Mouse (Mus musculus): Measurements from ENCODE around the gene Cpd. TPM values are rescaled to one million over a fixed set of nuclear protein-coding genes. Genes with fewer than 3 reads are reported as not detected.

Cpd gene
- total and polyA plus RNA-seq, 3 experiments = 11.2 to 28.5 (median 27.7) TPM

DNA sequence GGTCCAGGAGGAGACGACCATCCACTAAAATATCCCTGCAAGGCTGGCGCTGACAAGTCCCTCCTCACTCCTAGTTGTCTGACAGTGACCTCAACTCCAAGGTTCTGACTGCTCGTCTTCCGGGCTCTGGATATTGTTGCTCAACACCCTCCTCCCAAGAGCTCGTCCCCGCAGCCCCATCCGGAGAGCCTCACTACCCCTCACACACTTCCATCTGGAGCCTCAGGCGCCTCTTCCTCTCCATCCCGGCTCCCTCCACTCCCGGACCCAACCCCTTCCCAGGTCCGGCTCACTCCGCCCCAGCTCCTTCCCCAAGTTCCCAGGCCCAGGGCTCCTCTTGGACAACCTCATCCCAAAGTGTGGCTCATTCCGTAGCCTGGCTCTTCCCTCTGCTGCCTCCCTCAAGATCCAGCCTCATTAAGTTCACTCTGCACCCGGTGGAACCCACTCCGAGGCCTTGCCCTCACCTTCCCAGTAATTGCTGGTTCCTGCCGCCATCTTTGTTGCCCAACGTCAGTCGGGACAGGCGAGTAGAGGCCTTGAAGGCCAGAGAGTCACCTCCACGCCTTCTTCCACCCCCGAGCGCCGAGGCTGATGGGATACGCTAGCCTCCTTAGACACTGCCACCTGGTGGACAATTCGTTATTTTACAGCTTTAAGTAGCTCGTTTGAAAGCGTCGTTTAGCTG lies 83.6 kb downstream of the Cpd start, which contains the start of gene Gosr1 (continued):
- peak; percentile 82 for TF ChIP-seq MEF2A (IDR thresholded peaks at IDR 0.05; ENCODE audit: borderline replicate concordance, low read depth, low read length)
- peak; percentile 99 for TF ChIP-seq TCF12 (IDR thresholded peaks at IDR 0.05; ENCODE audit: low read depth, low read length)
- no peak for TF ChIP-seq CHD2 (IDR thresholded peaks at IDR 0.05; ENCODE audit: low read length)
- TF ChIP-seq ETS1 (conservative IDR thresholded peaks at IDR 0.05; ENCODE audit: low read depth, low read length) = peak; percentile 34
- peak; percentile 92 for TF ChIP-seq HCFC1 (IDR thresholded peaks at IDR 0.05; ENCODE audit: low read depth, low read length)
- TF ChIP-seq SIN3A (IDR thresholded peaks at IDR 0.05; ENCODE audit: low read length) = peak; percentile 96
- TF ChIP-seq MYC (IDR thresholded peaks at IDR 0.05; ENCODE audit: low read depth, low read length) = peak; percentile 87
- TF ChIP-seq ZMIZ1 (IDR thresholded peaks at IDR 0.05; ENCODE audit: low read depth, low read length) = peak; percentile 64
- peak; percentile 69 for TF ChIP-seq ELF1 (IDR thresholded peaks at IDR 0.05; ENCODE audit: low read depth, low read length)
- no peak for TF ChIP-seq ZC3H11A (IDR thresholded peaks at IDR 0.05; ENCODE audit: low read depth, low read length)
- TF ChIP-seq GABPA (IDR thresholded peaks at IDR 0.05; ENCODE audit: insufficient replicate concordance, low read depth, low read length) = peak; percentile 82
- no peak for TF ChIP-seq USF2 (conservative IDR thresholded peaks at IDR 0.05; ENCODE audit: low read depth, low read length)
- TF ChIP-seq MXI1 (IDR thresholded peaks at IDR 0.05; ENCODE audit: low read depth, low read length) = peak; percentile 77
- peak; percentile 88 for TF ChIP-seq MAZ (IDR thresholded peaks at IDR 0.05; ENCODE audit: low read depth, low read length)
- peak; percentile 96 for TF ChIP-seq TBP (conservative IDR thresholded peaks at IDR 0.05; ENCODE audit: low read depth, low read length)
- TF ChIP-seq POLR2AphosphoS2 (IDR thresholded peaks at IDR 0.05; ENCODE audit: low read depth, low read length) = peak; percentile 93
- TF ChIP-seq BHLHE40 (IDR thresholded peaks at IDR 0.05; ENCODE audit: low read depth, low read length) = no peak
- TF ChIP-seq CHD1 (IDR thresholded peaks at IDR 0.05; ENCODE audit: low read depth, low read length) = no peak
- no peak for TF ChIP-seq PAX5 (IDR thresholded peaks at IDR 0.05; ENCODE audit: low read length)
- TF ChIP-seq CTCF (conservative IDR thresholded peaks at IDR 0.05 in 1 of 2, IDR thresholded peaks at IDR 0.05 in 1 of 2; ENCODE audit: low read depth in 2 of 2, low read length in 2 of 2) = peak; percentile 74 to 94
- no peak for TF ChIP-seq UBTF (IDR thresholded peaks at IDR 0.05; ENCODE audit: low read depth, low read length)
- peak; percentile 81 for TF ChIP-seq SMC3 (IDR thresholded peaks at IDR 0.05; ENCODE audit: low read depth, low read length)

DNA sequence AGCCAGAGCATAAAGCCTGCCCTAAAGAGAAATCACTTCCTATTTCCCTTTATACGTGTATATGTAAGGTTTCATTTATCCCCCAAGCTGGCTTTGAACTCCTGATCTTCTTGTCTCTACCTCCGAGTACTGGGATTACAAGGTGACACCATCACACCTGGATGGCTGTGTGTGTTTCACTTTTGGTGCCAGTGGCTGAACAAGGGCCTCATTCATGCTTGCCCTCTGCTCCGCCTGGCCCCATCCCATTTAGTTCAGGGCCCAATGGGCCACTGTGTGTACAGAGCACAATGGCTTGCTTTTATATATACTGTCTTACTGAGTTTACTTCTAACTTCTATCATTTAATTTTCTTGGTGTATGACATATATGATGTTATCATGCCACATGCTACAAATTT lies 94.5 kb downstream of the Cpd start:
- in situ Hi-C loops (cut with MboI; ENCODE audit: low pct_ligation_motif_present, low pct_unique_long_range_greater_than_20kb, low sequenced_read_pairs) (no loop called here), dilution Hi-C loops (cut with MboI; ENCODE audit: extremely low pct_ligation_motif_present, extremely low pct_unique_long_range_greater_than_20kb, low sequenced_read_pairs) (no loop called here)
- Histone ChIP-seq H3K27me3 (replicated peaks) (no peaks in the 10 kb centered on the region), H3K4me2 (ENCODE audit: insufficient read depth, low read depth, poor library complexity, severe bottlenecking) (no peak overlapping the region), H3K27ac (ENCODE audit: insufficient read depth, low read depth) (no peak overlapping the region), H3K79me2 (replicated peaks; ENCODE audit: control insufficient read depth, extremely low read depth, insufficient read depth, poor library complexity, severe bottlenecking) (0 out of 2 replicates have a peak, but pooled peaks cover 3% of the 10 kb centered on the region), H3K4me3 (replicated peaks in 1 of 3; ENCODE audit: low read depth in 2 of 3, low read length in 2 of 3, poor library complexity in 1 of 3) (no peak overlapping the region), H3K36me3 (replicated peaks in 1 of 2; ENCODE audit: control insufficient read depth in 1 of 2, insufficient read depth in 1 of 2, low read length in 1 of 2) (peaks cover 71 to 92% of the 10 kb centered on the region in 2 experiments), H3K9me3 (replicated peaks; ENCODE audit: low read length) (no peaks in the 10 kb centered on the region), H3K4me1 (ENCODE audit: control insufficient read depth in 1 of 2, insufficient read depth in 2 of 2) (peaks cover 3 to 7% of the 10 kb centered on the region in 2 experiments; a peak in 3 of 4 replicates), H3K9ac (ENCODE audit: insufficient read depth, low read depth) (no peak overlapping the region)
- TF ChIP-seq SIN3A (IDR thresholded peaks at IDR 0.05; ENCODE audit: low read length) = no peak
- TF ChIP-seq JUN (IDR thresholded peaks at IDR 0.05; ENCODE audit: insufficient read depth, low read depth, low read length) = no peak
- no peak for TF ChIP-seq RCOR1 (conservative IDR thresholded peaks at IDR 0.05; ENCODE audit: low read depth, low read length)
- no peak for TF ChIP-seq ZMIZ1 (IDR thresholded peaks at IDR 0.05; ENCODE audit: low read depth, low read length)
- TF ChIP-seq ZC3H11A (IDR thresholded peaks at IDR 0.05; ENCODE audit: low read depth, low read length) = no peak
- no peak for TF ChIP-seq ZNF384 (IDR thresholded peaks at IDR 0.05; ENCODE audit: low read depth, low read length)
- no peak for TF ChIP-seq ETS1 (conservative IDR thresholded peaks at IDR 0.05; ENCODE audit: low read depth, low read length)
- no peak for TF ChIP-seq USF1 (IDR thresholded peaks at IDR 0.05; ENCODE audit: low read depth, low read length)
- TF ChIP-seq ELF1 (IDR thresholded peaks at IDR 0.05; ENCODE audit: low read depth, low read length) = no peak
- no peak for TF ChIP-seq POLR2A (IDR thresholded peaks at IDR 0.05; ENCODE audit: low read depth, low read length)
- TF ChIP-seq TBP (conservative IDR thresholded peaks at IDR 0.05; ENCODE audit: low read depth, low read length) = no peak
- TF ChIP-seq NRF1 (IDR thresholded peaks at IDR 0.05; ENCODE audit: low read depth, low read length) = no peak
- no peak for TF ChIP-seq IRF4 (IDR thresholded peaks at IDR 0.05; ENCODE audit: low read depth, low read length)
- DNase-seq (ENCODE audit: extremely low read depth) = no peak

All from CH12.LX (cell line).